Mouse (Mus musculus) monocyte, adult 5-6 weeks (primary cell): ENCODE data around the gene Slc38a11. TPM values are rescaled to one million over a fixed set of nuclear protein-coding genes. Genes with fewer than 3 reads are reported as not detected.
A peak's percentile ranks its signal among the peaks of the same experiment; 100 is the strongest.

Experiments
- ATAC-seq: fragments of 153-309, 156-312 bp; replicated peaks from 2 replicates; pipeline ENCODE4 v1.8.0; 2017; ENCODE audit warnings: mild to moderate bottlenecking; ENCODE audit not compliant: low TSS enrichment, insufficient number of reproducible peaks, severe bottlenecking, poor library complexity, low FRiP score
- total RNA-seq: library from RNA; stranded (forward); fragments of 200-1000, 200-491, 200-594 nt; gene quantifications from 3 replicates; pipeline ENCODE4 v1.2.3, GENCODE M21; 2017

Gene Slc38a11
- total RNA-seq = 0.39 TPM in 1 of 3 replicates, not detected in the others

DNA sequence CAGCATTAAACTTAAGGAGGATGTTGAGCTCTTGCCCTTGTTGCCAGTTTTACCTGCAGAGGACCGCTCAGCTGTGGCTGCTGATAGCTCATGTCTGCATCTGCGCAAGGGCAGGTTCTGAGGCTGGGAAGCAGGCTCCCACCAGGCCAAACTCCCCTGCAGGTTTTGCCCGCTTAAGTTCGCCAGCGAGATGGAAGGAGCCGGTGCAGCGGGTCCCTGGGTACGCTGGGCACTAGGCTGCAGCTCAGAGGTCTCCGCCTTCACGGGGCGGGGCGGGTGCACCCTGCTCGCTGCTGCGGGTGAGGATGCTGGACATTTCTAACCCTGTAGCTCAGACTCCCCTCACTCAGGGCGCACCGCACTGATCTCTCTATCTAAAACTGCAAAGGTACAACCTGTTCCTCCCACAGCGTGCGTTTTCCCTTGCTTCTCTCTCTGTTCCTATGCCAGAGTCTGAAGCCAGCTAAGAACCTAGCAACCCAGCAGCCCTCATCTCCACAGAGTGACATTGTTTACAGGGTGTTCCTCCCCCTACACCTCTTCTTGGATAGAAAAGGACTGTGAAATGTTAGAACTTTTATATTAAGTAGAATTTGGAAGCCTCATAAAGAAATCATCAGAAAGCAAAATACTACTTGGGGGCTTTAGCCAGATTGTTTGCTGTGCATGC, at the start of gene Slc38a11:
Slc38a11 (minus strand) TSS at position 207 of the 670 bp plus-strand sequence.
- no peak for ATAC-seq

DNA sequence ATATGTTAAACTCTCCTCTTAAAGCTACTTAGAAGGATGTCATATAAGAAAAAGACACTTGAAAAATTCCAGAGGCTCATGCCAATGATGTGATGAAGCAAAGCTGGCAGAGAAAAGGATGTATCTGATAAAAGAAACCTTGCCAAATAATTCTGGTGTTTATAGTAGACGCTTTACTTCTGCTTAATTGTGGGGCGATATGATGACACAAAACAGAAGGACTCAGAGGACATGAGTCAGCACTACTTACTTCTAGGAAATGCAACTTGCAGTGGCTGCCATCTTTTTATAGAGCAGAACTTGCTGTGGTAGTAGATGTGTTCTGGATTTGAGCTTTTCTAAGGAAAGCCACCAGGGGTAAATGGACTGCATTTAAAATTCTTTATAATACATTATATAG, 43.3 kb upstream of the Slc38a11 start:
- no peak for ATAC-seq

DNA sequence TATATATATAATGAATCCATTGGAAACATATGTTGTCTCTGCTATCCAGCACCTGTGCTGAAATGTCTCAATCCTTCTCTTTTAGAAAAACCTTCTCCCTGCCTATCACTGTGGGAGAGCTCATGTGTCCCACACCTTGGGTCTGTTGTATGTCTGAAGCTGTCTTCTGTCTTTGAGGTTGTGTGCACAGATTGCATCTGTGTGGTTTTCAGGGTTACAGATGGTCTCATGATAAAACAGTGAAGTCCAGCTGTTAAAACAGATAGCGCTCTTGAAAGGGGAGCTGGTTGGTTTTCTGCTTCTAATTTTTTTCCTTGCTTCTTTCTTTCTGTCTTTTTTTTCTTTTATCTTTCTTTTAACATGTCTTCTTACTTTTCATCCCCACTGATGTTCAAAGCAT, 41.6 kb upstream of the Slc38a11 start:
- ATAC-seq = no peak

DNA sequence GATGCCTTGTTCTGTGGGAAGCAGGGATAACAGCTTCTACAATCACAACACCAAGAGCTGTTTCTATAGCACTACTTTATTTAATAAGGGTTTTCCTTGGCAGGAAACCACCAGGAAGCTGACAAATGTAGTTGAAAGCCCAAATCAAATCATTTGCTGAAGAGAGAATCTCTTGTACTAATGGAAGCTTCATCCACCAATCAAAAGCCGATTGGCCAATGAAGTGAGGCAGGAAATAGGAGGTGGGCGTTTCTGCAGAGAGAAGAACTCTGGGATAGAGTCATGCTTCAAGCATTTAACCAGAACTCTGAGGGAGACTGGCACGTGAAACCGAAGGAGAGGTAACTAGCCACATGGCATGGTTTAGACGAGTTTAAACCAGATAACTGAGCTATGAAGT, 38.2 kb upstream of the Slc38a11 start:
- ATAC-seq = no peak

DNA sequence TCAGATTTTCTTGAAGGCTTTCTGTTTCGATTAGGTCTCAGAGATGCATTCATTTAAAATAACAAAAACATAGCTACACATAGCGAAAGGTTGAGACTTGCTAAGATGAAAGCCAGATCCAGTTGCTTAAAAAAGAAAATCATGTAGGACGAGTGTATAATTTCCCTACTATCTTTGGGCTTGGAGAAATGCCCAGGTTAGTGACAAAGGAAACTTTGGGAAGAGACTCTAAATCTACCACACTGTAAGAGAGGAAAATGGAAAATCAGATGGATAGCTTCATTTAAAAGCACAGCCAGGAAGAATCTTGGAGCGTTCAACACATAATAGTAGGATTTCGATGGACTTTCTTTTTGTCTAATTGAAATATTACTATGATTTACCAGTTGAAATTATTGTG, 36.1 kb upstream of the Slc38a11 start:
- ATAC-seq = no peak

DNA sequence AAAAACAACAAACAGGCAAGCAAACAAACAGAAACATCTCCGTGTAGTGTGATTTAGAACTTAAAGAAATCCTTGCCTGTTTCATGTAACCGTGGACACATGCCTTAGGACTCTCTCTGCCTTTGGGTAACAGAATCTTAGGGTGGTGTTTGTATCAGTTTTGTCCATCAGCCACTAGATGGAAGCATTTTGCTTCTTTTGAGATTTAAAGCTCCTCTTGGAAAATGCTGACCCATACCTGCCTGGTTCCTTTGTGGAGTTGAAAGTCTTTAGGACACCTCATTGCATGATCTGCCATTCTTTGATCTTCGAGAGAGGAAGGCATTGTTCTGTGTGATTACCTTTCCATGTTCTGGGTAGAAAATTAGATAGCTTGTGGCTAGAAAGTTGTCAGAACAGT, 32.3 kb upstream of the Slc38a11 start:
- ATAC-seq = no peak

DNA sequence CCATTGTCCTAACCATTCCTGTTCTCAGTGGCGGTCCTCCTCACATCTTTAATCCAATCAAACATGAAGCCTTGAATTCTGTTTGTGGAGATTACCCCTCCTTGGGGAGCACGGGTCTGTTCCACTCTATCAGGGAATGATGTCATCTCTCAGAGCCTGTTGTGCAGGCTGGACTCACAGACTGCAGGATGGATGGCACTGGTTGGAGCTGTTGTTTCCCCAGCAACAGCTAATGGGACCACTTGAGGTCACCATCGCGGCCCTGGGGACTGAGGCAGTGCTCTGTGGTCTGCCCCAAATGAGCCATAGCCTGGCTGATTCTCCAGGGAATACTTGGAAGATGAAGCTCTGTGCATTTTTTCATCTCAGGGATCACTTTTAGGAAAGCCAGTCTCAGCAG, 29.2 kb upstream of the Slc38a11 start:
- ATAC-seq = no peak

DNA sequence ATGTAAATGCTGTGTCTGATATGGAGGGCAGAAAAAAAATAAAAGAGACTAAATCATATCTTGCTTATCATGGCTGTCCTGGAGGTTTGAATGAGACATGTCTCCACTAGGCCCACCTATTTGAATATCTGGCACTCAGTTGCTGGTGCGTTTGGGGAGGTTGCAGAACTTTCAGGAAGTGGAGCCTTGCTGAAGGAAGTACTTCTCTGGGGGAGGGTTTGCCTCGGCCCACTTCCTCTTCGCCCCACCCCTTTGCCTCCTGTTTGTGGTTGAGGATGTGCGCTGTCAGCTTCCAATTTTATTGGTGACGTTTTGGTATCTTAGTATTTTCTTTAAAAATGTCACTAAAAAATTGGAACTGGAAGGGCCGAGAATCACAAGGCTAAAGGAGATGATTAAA, 27.5 kb upstream of the Slc38a11 start:
- peak; percentile 93 for ATAC-seq

DNA sequence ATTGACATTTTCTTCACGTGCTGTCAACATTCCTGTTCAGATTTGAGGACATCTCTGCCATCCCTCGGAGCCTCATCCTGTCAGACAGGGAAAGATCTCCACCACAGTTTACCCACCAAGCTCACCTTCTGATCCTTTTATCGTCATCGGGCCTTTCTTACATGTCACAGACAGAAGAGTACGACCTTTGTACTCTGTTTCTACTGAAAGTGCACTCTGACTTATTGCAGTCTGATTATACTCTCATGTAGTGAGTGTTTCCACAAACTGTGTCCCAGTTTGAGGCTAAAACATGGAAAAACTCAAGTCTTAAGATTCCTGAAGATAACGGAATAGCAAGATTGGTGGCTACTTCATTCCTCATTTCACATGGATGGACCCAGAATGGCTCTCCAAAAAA, 21.0 kb upstream of the Slc38a11 start:
- ATAC-seq = no peak

DNA sequence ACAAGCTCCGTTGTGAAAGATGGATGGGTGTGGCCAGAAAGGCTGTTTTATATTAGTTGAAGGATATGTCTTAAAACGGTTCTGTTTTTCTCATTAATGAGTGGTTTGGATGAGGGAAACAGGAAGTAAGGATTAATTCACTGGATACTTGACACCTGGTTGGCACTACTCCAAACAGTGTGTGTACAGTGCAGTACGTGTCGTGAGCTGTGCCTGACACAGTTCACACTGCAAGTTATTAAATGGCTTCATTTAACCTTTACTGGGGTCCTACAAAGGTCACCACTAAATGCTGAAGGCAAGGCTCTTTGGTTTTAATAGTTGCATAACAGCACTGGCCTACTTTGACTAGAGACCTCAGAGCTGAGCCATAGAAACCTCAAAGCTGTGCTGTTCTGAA, 18.7 kb upstream of the Slc38a11 start:
- peak; percentile 31; the same call in 1 of the 2 replicates for ATAC-seq

DNA sequence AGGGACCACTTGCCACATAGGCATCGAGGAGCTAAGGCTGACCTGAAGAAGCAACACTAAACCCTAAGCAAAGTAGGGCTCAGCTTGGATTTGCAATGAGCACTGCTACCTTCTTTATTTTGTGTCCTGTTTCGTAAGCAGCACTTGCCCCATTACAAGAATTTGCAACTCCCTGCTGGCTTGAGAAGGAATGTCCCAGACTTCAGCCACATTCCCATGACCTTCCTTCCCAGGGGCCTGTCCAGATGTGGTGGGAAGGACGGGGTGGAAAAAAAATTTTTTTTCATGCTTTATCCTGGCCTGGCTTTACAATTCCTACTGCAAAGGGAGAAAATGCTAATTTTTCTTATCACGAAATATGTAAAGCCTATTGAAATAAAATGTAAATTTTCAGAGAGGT, 14.6 kb upstream of the Slc38a11 start:
- ATAC-seq = no peak

DNA sequence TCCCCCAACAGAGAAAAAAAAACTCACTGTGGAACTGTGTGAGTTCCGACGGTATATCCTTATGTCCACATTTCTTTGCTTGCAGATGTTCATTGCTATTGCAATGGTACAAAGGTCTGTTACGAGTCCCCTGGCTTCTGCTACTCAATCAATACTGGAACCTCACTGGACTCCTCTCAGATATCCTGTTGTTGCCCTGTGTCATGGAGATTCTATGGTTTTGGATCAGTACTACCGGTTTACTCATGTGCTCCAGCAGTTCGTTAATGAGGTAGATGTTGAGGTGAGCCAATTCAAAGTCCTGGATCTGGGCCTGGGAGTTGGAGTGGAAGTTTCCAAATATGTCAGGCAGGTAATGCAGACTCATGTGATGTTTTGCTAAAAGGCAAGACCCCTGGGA, 10.6 kb upstream of the Slc38a11 start:
- ATAC-seq = no peak

DNA sequence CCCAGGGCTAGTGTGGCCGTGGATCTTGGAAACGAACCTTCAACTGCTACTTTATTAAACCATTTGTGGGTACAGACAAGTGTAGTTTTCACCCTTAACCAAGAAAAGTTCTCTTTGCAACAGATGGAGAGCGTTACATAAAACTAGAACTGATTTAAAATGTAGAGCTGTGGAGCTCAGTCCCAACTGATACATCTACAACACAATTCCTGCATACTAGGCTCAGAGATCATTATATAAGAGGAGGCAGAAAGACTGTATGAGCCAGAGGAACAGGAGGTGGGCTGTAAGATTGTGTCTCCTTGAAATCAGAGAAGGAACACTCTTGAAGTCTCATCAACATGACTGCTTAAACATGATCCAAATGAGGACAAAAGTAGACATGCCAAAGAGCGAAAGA, 9.2 kb upstream of the Slc38a11 start:
- ATAC-seq = no peak

DNA sequence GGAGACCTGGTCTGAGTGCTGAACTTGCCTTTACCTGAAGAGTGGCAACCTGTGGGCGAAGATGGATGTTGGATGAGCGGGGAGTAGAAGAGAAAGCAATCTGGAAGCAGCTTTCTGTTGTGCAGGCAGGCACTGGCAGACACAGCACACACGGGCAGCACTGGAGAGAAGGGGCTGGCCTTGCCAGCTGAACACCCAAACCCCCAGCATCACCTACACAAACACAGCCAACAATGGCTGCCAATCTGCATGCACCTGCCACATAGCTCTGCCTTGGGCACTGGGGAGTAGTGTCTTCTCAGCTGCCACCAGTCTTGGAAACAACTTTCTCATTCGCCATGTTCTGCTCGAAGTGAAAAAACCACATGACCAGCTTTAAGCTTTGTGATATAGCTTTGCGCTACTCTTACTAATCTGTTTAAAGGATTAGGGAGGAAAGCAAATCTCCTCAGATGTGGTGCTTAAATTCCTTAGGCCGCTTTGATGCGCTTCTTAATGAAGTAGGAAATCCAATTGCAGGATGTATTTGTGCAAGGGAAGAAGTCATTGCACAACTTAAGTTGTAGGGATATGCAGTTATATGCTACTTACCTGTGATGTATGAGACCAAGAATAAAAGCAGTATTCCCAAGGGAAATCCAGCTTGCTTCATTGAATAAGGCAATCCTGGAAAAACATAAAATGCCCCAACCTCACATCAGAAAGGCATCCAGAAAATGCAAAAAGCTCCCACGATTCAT, 2.9 kb downstream of the Slc38a11 start:
- ATAC-seq = no peak; the same call in 1 of the 2 replicates

DNA sequence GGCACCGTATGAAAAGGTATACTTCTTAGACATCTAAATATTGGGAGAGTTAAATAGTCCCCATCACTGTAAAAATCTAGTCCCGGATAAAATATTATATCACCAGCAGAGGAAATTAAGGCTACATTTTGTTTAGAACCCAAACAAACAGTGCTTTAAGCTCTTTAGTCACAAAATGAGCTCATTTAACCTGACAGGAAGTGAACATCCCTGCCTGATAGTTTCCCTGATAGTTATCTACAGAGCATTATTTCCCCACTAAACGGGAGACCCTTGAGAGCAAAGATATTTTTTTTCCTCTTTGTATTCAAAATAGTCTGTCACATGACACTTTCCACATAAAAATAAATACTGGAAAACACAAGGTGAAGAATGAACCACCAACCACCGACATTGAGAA, 16.5 kb downstream of the Slc38a11 start:
- no peak for ATAC-seq

DNA sequence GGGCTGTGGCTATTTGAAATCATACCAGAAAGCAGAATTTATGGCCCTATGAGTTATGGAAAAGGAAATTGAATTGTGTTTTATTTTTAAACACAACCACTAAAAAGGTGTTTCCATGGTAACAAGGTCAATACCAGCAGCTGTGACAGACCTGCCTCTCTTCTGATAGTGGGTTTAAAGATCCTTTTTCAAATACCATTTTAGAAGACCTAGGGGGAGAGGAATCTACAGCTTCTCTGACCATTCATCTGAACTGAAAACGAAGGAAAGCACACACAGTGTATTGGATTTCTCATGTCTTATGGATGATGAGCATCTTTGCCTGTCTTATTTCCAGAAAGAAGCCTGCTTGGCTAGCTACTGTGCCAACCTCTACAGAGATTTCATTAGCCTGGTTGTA, 16.9 kb downstream of the Slc38a11 start:
- no peak for ATAC-seq

DNA sequence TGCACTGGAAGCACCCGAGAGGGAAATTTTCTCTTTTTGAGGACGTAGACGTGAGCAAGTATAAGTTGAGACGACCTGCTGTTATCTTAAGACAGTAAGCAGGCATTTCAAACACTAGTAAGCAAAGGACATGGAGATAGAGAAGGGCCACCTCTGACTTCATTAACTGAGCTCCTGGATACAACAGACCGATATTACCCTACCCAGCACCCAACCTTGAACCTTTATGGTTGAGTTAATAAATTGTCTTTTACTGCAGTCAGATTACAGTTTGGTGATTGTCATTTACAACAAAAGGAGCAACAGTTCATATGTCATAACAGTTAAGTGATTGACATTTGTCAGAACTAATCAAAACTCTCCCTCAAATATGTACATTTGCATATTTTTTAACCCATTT, 17.8 kb downstream of the Slc38a11 start:
- no peak for ATAC-seq

DNA sequence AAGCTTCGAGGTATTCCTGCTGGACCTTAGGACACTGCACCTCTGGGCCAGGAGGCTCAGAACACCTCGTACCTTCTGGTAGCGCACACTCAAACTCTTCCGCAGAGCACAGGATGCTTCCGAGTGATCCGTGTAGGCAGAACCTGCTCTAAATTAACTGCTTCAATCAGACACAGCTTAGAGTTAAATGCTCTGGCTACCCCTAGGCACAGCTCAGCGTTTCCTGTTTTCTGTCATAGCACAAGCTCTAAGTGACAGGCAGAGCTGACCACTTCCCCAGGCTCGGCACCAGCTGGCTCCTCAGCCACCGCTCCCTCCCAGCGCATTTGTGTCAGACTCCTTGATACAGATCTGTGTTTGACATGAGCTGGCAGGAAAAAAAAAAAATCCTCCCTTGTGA, 21.8 kb downstream of the Slc38a11 start:
- peak; percentile 97 for ATAC-seq

DNA sequence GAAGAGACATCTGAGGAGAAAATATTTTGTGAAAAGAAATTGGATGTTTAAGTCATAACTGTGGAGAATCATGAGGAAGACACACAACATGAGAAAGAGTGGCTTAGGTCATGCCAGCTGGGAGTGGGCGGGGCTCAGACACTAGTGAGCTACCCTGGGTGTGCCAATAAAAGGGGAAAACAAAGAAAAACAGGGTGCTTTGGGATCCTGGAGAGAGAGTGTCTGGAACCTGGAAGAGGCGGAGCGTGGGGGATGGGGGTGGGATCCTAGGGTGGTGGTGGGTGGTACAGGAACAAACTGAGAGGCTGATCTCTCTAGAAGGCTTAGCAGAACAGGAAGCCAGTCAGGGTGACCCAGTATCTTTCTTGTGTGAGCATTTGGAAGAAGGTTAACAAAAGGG, 23.0 kb downstream of the Slc38a11 start:
- no peak for ATAC-seq

DNA sequence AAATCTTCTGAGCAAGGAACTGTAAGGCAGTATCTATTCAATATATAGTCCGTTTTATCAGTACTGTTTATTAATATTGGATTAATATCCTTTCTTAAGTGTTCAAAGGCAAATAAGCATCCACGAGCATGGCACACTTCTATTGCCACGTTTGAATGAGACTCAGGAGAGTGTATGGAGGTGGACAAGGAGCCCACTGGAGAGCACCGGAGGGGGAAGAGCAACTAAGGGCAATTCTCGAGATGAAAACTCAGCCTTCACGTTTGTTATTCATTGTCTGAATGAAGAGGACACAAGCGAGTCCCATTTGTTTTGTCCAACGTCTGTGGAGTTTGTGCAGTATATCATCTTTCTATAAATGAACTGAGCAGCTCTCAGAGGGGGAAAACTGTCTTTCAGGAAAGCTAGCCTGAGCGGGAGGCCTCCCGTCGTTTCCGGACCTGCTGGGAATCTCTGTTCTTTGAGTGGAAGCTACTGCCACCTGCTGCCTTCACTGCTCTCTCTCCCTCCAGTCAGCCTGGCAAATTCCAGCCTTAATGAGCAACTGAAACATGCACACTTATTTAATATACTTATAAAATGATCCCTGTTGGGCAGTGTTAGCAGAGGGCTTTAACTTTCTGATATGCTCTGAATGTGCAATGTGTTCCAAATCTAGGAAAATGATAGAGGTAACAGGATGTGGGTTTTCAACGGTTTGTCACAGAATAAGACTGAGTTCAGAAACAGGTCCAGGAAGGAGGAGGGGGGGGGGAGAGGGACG, 26.3 kb downstream of the Slc38a11 start:
- ATAC-seq = no peak
